Comparison of ENCODE assay signal across 15 mouse cellular contexts in the genomic region with DNA sequence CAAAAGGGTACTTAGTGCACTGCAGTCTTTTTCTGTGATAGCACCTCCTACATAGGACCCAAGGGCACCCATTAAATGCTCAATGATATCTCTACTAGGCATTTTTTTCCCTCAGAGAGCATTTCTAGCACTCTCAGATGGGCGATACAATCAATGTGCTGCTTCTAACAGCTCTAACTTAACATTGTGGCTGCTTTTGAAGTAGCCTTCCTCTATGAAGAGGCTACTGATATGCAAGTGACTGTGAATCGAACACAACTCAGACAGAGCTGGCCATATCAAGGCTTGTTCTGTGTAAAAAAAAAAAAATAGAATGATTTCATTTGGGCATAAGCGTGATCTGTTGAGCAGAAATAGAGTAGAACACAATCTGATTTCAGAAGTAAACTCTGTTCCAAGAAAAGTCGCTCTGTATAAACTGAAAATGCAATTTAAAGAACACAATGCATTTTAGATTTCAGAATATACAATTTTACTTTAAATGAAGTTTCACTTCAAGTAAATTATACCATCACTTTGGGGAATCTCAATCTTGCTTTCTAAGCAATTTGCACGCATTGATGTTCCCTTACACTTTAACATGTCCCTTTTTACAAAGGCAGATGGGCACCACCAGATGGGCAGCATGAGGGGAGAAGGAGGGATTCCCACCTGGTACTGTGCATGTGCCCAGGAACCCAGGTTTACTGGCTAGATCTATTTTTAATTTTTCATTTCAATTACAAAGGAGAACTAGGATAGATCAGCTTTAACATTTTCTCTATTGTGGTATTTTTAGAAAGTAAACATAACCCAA.
A peak's percentile ranks its signal among the peaks of the same experiment; 100 is the strongest.
DNase-seq lines count a peak whose midpoint lies in the region; ATAC-seq lines count a peak whose summit lies in the region.
"Had no signal": no experiment of that assay in that cellular context is flagged by ENCODE, and none has a peak within 500 bp of the region (broad histone marks: within the 10 kb centered on the region; RNA-seq: fewer than 3 reads in every experiment).

No protein-coding gene starts in this region.

- H3K4me3 ChIP-seq in liver, embryonic 12.5 days, result no peak overlapping the region
- H3K4me3 ChIP-seq: embryonic facial prominence, embryonic 10.5 days; neural tube, embryonic 13.5 days had no signal

- no peaks in the 10 kb centered on the region for H3K27me3 ChIP-seq in liver, embryonic 12.5 days (replicated peaks)
- H3K27me3 ChIP-seq: neural tube, embryonic 13.5 days had no signal

- H3K4me1 ChIP-seq in liver, embryonic 12.5 days, result no peaks in the 10 kb centered on the region
- H3K4me1 ChIP-seq: embryonic facial prominence, embryonic 10.5 days; neural tube, embryonic 13.5 days had no signal

- H3K27ac ChIP-seq in liver, embryonic 12.5 days, result no peak overlapping the region
- H3K27ac ChIP-seq: embryonic facial prominence, embryonic 10.5 days; neural tube, embryonic 13.5 days had no signal

- DNase-seq in frontal cortex, postnatal 10 days (ENCODE audit: low spot score in 2 of 2), result no peak
- peak; percentile 56 for DNase-seq in brain, embryonic 18.5 days (ENCODE audit: low read depth, low spot score)
- peak; percentile 83 to 90 for DNase-seq in cerebellum, postnatal 10 days
- peak; percentile 38 for DNase-seq in layer of hippocampus, adult 9-10 months (ENCODE audit: low spot score)
- DNase-seq in urinary bladder, postnatal 36 days (ENCODE audit: low spot score in 2 of 2), result no peak
- no peak for DNase-seq in kidney, postnatal 14 days
- DNase-seq: adrenal gland, adult 2 months; gastrocnemius, postnatal 10 days; kidney, adult 9 months; lung, embryonic 14.5 days; thymus, postnatal 25 days had no signal

- no peak overlapping the region for H3K4me2 ChIP-seq in liver, embryonic 12.5 days
- H3K4me2 ChIP-seq: lung, embryonic 14.5 days; neural tube, embryonic 13.5 days had no signal

- ATAC-seq in frontal cortex, adult (ENCODE audit: low TSS enrichment), result peak; percentile 58
- ATAC-seq in liver, embryonic 12.5 days, result no peak

- whole genome bisulfite sequencing in liver, embryonic 12.5 days (ENCODE audit: insufficient replicate concordance), result 66% methylated on average over 5 of the region's 5 CpGs

- H3K36me3 ChIP-seq in liver, embryonic 12.5 days, result no peaks in the 10 kb centered on the region
- H3K36me3 ChIP-seq: embryonic facial prominence, embryonic 10.5 days; neural tube, embryonic 13.5 days had no signal

- no peak overlapping the region for H3K9ac ChIP-seq in liver, embryonic 12.5 days
- H3K9ac ChIP-seq: lung, embryonic 14.5 days; neural tube, embryonic 13.5 days had no signal

- H3K9me3 ChIP-seq in liver, embryonic 12.5 days (replicated peaks), result no peaks in the 10 kb centered on the region

Comparison
In these comparisons a context has a peak if more than half of its experiments do, and no peak if none do; other contexts are left out.
1. DNase-seq: peak in brain, embryonic 18.5 days (single experiment), cerebellum, postnatal 10 days (2 of 2) and layer of hippocampus, adult 9-10 months (single experiment); none in frontal cortex, postnatal 10 days (0 of 2), urinary bladder, postnatal 36 days (0 of 2) and kidney, postnatal 14 days (single experiment).